Mouse (Mus musculus) ES-Bruce4 (cell line): Measurements from ENCODE around the gene 4930568D16Rik.

Source experiments
- CTCF ChIP-seq: IDR thresholded peaks from one replicate; pipeline ENCODE4 v1.8.1; 2011; ENCODE audit warnings: low read depth, low read length
- EP300 ChIP-seq: IDR thresholded peaks from 2 replicates; pipeline ENCODE4 v1.6.1; 2011; ENCODE audit warnings: low read depth, low read length; ENCODE audit not compliant: insufficient read depth
- POLR2A ChIP-seq: IDR thresholded peaks from one replicate; pipeline ENCODE4 v1.8.1; 2011; ENCODE audit warnings: low read length; ENCODE audit not compliant: insufficient read depth

DNA sequence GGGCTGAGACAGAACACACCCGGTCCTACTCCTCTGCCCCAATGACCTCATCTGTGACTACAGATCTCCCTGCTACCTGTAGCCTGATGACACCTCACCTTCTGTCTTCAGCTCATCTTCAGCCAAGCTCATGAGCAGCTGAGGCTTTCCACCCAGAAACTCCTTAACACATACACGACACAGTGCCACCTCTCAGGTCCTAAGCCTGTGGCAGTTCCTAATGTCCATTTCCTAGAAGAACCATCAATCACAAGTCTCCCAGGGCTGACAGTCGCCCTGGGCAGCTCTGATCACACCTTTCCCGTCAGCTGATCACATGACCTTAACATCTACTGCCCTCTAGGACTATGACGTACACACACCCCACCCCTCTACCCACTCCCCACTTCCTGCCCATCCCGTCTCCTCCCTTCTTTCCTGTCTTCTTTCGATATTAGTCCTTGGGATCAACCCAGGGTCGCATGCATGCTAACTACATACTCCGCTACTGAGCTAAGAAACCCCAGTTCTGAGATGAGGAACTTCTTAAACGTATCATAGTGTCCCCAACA is 44.2 kb upstream of the 4930568D16Rik start:
- no peak for TF ChIP-seq CTCF
- no peak for TF ChIP-seq POLR2A
- TF ChIP-seq EP300: no peak
